Mouse (Mus musculus) kidney, postnatal 4 days (tissue): Measurements from ENCODE around the gene Sohlh2.
A peak's percentile ranks its signal among the peaks of the same experiment; 100 is the strongest.

Experiments used
- DNase-seq, 2 experiments: peaks; one replicate each; pipeline ENCODE4 v3.0.0; 2021; ENCODE audit warnings: mixed read lengths in 2 of 2

Sohlh2 gene

GRCm38 (mm10) chr3:55207665-55208064, 25.8 kb downstream of the Sohlh2 start:
- DNase-seq: no peak

- no peak for DNase-seq
Observed at GRCm38 (mm10) chr3:55212254-55212653, 30.4 kb downstream of the Sohlh2 start.

GRCm38 (mm10) chr3:55213785-55214184, 32.0 kb downstream of the Sohlh2 start:
- no peak for DNase-seq

- no peak for DNase-seq
Observed at GRCm38 (mm10) chr3:55214413-55214812, 32.6 kb downstream of the Sohlh2 start.

GRCm38 (mm10) chr3:55222502-55222901, 40.7 kb downstream of the Sohlh2 start:
- DNase-seq: no peak

- no peak for DNase-seq
Observed at GRCm38 (mm10) chr3:55223862-55224261, 42.0 kb downstream of the Sohlh2 start.

GRCm38 (mm10) chr3:55226501-55227213, 44.8 kb downstream of the Sohlh2 start:
- DNase-seq: peak; percentile 40 to 49

GRCm38 (mm10) chr3:55227214-55227581, 45.4 kb downstream of the Sohlh2 start:
- no peak for DNase-seq

- no peak for DNase-seq
Observed at GRCm38 (mm10) chr3:55241730-55242421, 60.0 kb downstream of the Sohlh2 start, which contains the start of gene Dclk1. TSS of gene Dclk1 (plus strand) at chr3:55242364.

- peak; percentile 82 to 87 for DNase-seq
Observed at GRCm38 (mm10) chr3:55242422-55243055, 60.7 kb downstream of the Sohlh2 start.

- no peak for DNase-seq
Observed at GRCm38 (mm10) chr3:55243056-55243471, 61.2 kb downstream of the Sohlh2 start.

GRCm38 (mm10) chr3:55244087-55244486, 62.3 kb downstream of the Sohlh2 start:
- no peak for DNase-seq

GRCm38 (mm10) chr3:55246618-55247272, 64.9 kb downstream of the Sohlh2 start:
- no peak for DNase-seq

- DNase-seq: no peak
Observed at GRCm38 (mm10) chr3:55248048-55248447, 66.2 kb downstream of the Sohlh2 start.

GRCm38 (mm10) chr3:55248508-55248907, 66.7 kb downstream of the Sohlh2 start:
- no peak for DNase-seq

- DNase-seq: no peak
Observed at GRCm38 (mm10) chr3:55250631-55251030, 68.8 kb downstream of the Sohlh2 start.
